Comparison of ENCODE assay signal across 8 mouse cellular contexts in the genomic region with DNA sequence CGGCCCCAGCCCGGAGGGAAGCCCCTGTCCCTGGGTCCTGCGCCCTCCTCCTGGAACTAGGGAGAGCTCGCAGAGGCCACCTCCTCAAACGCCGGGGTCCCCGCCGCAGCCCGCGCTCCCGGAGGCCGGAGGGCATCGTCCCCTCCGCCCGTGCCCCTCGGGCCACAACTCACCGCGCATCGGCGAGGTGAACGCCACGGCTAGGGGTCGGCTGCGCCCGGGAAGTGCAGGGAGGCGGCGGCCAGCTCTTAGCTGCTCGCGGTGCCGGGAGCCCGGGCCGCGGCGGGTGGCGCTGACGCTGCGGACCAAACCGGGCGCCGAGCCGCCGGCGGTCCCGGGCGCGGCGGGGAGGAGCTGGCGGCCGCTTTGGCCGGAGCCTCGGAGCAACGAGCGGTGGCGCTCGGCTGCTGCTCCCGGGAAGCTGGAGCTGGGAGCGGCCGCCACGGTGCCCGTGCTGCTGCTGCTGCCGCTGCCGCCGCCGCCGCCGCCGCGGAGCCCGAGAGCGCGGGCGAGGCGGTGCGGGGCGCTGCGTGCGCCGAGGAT. TPM values are rescaled to one million over a fixed set of nuclear protein-coding genes. Genes with fewer than 3 reads are reported as not detected.
DNase-seq lines count a peak whose midpoint lies in the region; ATAC-seq and TF ChIP-seq lines count a peak whose summit lies in the region.
"Had no signal": no experiment of that assay in that cellular context is flagged by ENCODE, and none has a peak within 500 bp of the region (broad histone marks: within the 10 kb centered on the region; RNA-seq: fewer than 3 reads in every experiment).

No protein-coding gene starts in this region.

- H3K9ac ChIP-seq in lung, embryonic 14.5 days = peak overlapping the region; percentile 34
- H3K9ac ChIP-seq in forebrain, postnatal 0 days = peak overlapping the region; percentile 60
- H3K9ac ChIP-seq in liver, embryonic 14.5 days (replicated peaks) = no peak overlapping the region

- WGBS in lung, embryonic 14.5 days = 0% methylated on average over 67 of the region's 78 CpGs
- WGBS in forebrain, postnatal 0 days = 3% methylated on average over 67 of the region's 78 CpGs
- 1% methylated on average over 68 of the region's 78 CpGs for WGBS in liver, embryonic 14.5 days (ENCODE audit: insufficient replicate concordance)

- H3K36me3 ChIP-seq in lung, embryonic 14.5 days (ENCODE audit: insufficient read depth) = no peaks in the 10 kb centered on the region
- no peaks in the 10 kb centered on the region for H3K36me3 ChIP-seq in forebrain, postnatal 0 days (ENCODE audit: insufficient read depth)
- no peaks in the 10 kb centered on the region for H3K36me3 ChIP-seq in liver, embryonic 14.5 days (replicated peaks; ENCODE audit: control insufficient read depth, insufficient read depth, low read depth)

- ATAC-seq in lung, embryonic 14.5 days (ENCODE audit: insufficient read depth) = no peak
- ATAC-seq in forebrain, postnatal 0 days = peak; percentile 42; the same call in 1 of the 2 replicates
- ATAC-seq in liver, embryonic 14.5 days (ENCODE audit: insufficient read depth) = no peak
- ATAC-seq in granulocyte monocyte progenitor cell, adult 5-6 weeks (replicated peaks; ENCODE audit: poor library complexity, severe bottlenecking) = no peak

- no peak overlapping the region for H3K27ac ChIP-seq in lung, embryonic 14.5 days (ENCODE audit: low read depth)
- H3K27ac ChIP-seq in forebrain, postnatal 0 days (ENCODE audit: low read depth, low read length) = peak overlapping the region; percentile 30; the same call in 1 of the 2 replicates
- H3K27ac ChIP-seq in liver, embryonic 14.5 days = no peak overlapping the region

- H3K27me3 ChIP-seq in lung, embryonic 14.5 days (ENCODE audit: insufficient read depth, low read length) = peaks cover 86% of the 10 kb centered on the region
- H3K27me3 ChIP-seq in forebrain, postnatal 0 days (ENCODE audit: insufficient read depth, low read length) = peaks cover 24% of the 10 kb centered on the region
- H3K27me3 ChIP-seq in liver, embryonic 14.5 days (ENCODE audit: control insufficient read depth, insufficient read depth, low read length) = peaks cover 58% of the 10 kb centered on the region

- H3K4me3 ChIP-seq in lung, embryonic 14.5 days (ENCODE audit: low read depth, low read length) = peak overlapping the region; percentile 58
- H3K4me3 ChIP-seq in forebrain, postnatal 0 days (ENCODE audit: low read depth, low read length) = peak overlapping the region; percentile 62
- H3K4me3 ChIP-seq in liver, embryonic 14.5 days (ENCODE audit: insufficient read depth in 1 of 2, low read depth in 2 of 2, low read length in 2 of 2) = peak overlapping the region in 1 of 2 experiments; percentile 36; a peak in 2 of 4 replicates

- no peak for TF ChIP-seq EP300 in liver, embryonic 14.5 days (IDR thresholded peaks at IDR 0.05; ENCODE audit: low read depth)

- H3K9me3 ChIP-seq in lung, embryonic 14.5 days (ENCODE audit: low read depth, low read length) = no peaks in the 10 kb centered on the region
- H3K9me3 ChIP-seq in forebrain, postnatal 0 days (ENCODE audit: low read length) = no peaks in the 10 kb centered on the region
- H3K9me3 ChIP-seq in liver, embryonic 14.5 days (ENCODE audit: control insufficient read depth, low read length) = no peaks in the 10 kb centered on the region

- TF ChIP-seq CTCF in lung, embryonic 14.5 days (IDR thresholded peaks at IDR 0.05; ENCODE audit: low read depth) = no peak
- no peak for TF ChIP-seq CTCF in forebrain, postnatal 0 days (IDR thresholded peaks at IDR 0.05; ENCODE audit: low read depth)
- TF ChIP-seq CTCF in liver, embryonic 14.5 days (IDR thresholded peaks at IDR 0.05; ENCODE audit: low read depth) = no peak

- H3K4me1 ChIP-seq in lung, embryonic 14.5 days (ENCODE audit: insufficient read depth) = no peaks in the 10 kb centered on the region
- H3K4me1 ChIP-seq in forebrain, postnatal 0 days (ENCODE audit: insufficient read depth) = no peaks in the 10 kb centered on the region
- H3K4me1 ChIP-seq in liver, embryonic 14.5 days (replicated peaks; ENCODE audit: control insufficient read depth in 2 of 2, insufficient read depth in 2 of 2, low read length in 1 of 2) = no peaks in the 10 kb centered on the region

- H3K4me2 ChIP-seq in lung, embryonic 14.5 days = peak overlapping the region; percentile 96
- peak overlapping the region; percentile 98 for H3K4me2 ChIP-seq in forebrain, postnatal 0 days (ENCODE audit: low read depth)
- peak overlapping the region; percentile 51 for H3K4me2 ChIP-seq in liver, embryonic 14.5 days (ENCODE audit: low read depth)

- DNase-seq in lung, embryonic 14.5 days = no peak
- no peak for DNase-seq in lung, postnatal 14 days
- DNase-seq in cerebellum, postnatal 25 days = peak; percentile 64 to 70
- no peak for DNase-seq in forebrain, postnatal 0 days
- DNase-seq in liver, embryonic 14.5 days (ENCODE audit: low read depth in 3 of 3, low spot score in 3 of 3) = no peak
- no peak for DNase-seq in left cerebral cortex, adult 8-10 months (ENCODE audit: low spot score in 2 of 2)

RNA-seq across cellular contexts. Expression of gene Grm4, which starts 8.5 kb away (rescaled TPM):
- 0.05 and 0.11 TPM in 2 replicates for polyA plus RNA-seq in lung, embryonic 14.5 days (2014; fragmentation: Nextera tagmentation; extraction: Ambion mirVana)
- 13.1 and 14.5 TPM in 2 replicates for total RNA-seq in forebrain, postnatal 0 days (2014; rRNA removed)
- 3.2 and 5.5 TPM in 2 replicates for polyA plus RNA-seq in forebrain, postnatal 0 days (2015; fragmentation: Nextera tagmentation; extraction: Ambion mirVana)
- 0.01 and 0.04 TPM in 2 replicates for polyA plus RNA-seq in liver, embryonic 14.5 days (2012; rRNA removed)
- polyA plus RNA-seq in liver, embryonic 14.5 days (2014; fragmentation: Nextera tagmentation; extraction: Ambion mirVana) = not detected in 2 replicates
- total RNA-seq in granulocyte monocyte progenitor cell, adult 5-6 weeks (2014; fragmentation: Nextera tagmentation) = not detected in 2 replicates
- not detected in 2 replicates for total RNA-seq in granulocyte monocyte progenitor cell, adult 5-6 weeks (2017)
- 10 to 100 TPM; 28.5 to 39.0 (median 32.3) TPM for total RNA-seq in left cerebral cortex, adult 8-10 months (2022)
- total RNA-seq: neutrophil, adult 5-6 weeks had no signal

RNA-seq across cellular contexts. Expression of gene Hmga1, which starts 43.6 kb away (rescaled TPM):
- 295 and 329 TPM in 2 replicates for polyA plus RNA-seq in lung, embryonic 14.5 days (2014; fragmentation: Nextera tagmentation; extraction: Ambion mirVana)
- 84.7 and 99.1 TPM in 2 replicates for total RNA-seq in forebrain, postnatal 0 days (2014; rRNA removed)
- polyA plus RNA-seq in forebrain, postnatal 0 days (2015; fragmentation: Nextera tagmentation; extraction: Ambion mirVana) = 122 and 123 TPM in 2 replicates
- polyA plus RNA-seq in liver, embryonic 14.5 days (2012; rRNA removed) = 149 and 182 TPM in 2 replicates
- 162 and 180 TPM in 2 replicates for polyA plus RNA-seq in liver, embryonic 14.5 days (2014; fragmentation: Nextera tagmentation; extraction: Ambion mirVana)
- 541 and 637 TPM in 2 replicates for total RNA-seq in granulocyte monocyte progenitor cell, adult 5-6 weeks (2014; fragmentation: Nextera tagmentation)
- 232 and 267 TPM in 2 replicates for total RNA-seq in granulocyte monocyte progenitor cell, adult 5-6 weeks (2017)
- 10 to 100 TPM; 43.7 to 50.0 (median 47.5) TPM for total RNA-seq in left cerebral cortex, adult 8-10 months (2022)

RNA-seq across cellular contexts. Expression of gene AI413582, which starts 52.9 kb away (rescaled TPM):
- polyA plus RNA-seq in lung, embryonic 14.5 days (2014; fragmentation: Nextera tagmentation; extraction: Ambion mirVana) = 17.6 and 21.8 TPM in 2 replicates
- total RNA-seq in forebrain, postnatal 0 days (2014; rRNA removed) = 35.0 and 70.3 TPM in 2 replicates
- 85.2 and 92.8 TPM in 2 replicates for polyA plus RNA-seq in forebrain, postnatal 0 days (2015; fragmentation: Nextera tagmentation; extraction: Ambion mirVana)
- 9.9 and 11.7 TPM in 2 replicates for polyA plus RNA-seq in liver, embryonic 14.5 days (2012; rRNA removed)
- polyA plus RNA-seq in liver, embryonic 14.5 days (2014; fragmentation: Nextera tagmentation; extraction: Ambion mirVana) = 15.2 and 18.9 TPM in 2 replicates
- 59.2 and 65.2 TPM in 2 replicates for total RNA-seq in granulocyte monocyte progenitor cell, adult 5-6 weeks (2014; fragmentation: Nextera tagmentation)
- total RNA-seq in granulocyte monocyte progenitor cell, adult 5-6 weeks (2017) = 34.8 and 42.3 TPM in 2 replicates
- total RNA-seq in left cerebral cortex, adult 8-10 months (2022) = 10 to 100 TPM; 61.5 to 87.6 (median 74.4) TPM

Comparison
In these comparisons a context has a peak if more than half of its experiments do, and no peak if none do; other contexts are left out.
1. DNase-seq: peak in cerebellum, postnatal 25 days (2 of 2); none in lung, embryonic 14.5 days (single experiment), lung, postnatal 14 days (single experiment), forebrain, postnatal 0 days (single experiment), liver, embryonic 14.5 days (0 of 3) and left cerebral cortex, adult 8-10 months (0 of 2).
2. RNA of gene Grm4, which starts 8.5 kb away (total RNA-seq): 28.5 to 39.0 TPM in left cerebral cortex, adult 8-10 months and 13.1 to 14.5 TPM in forebrain, postnatal 0 days; not detected in granulocyte monocyte progenitor cell, adult 5-6 weeks; every median in the first group is over 10 times any median in the second.
3. Peak in every context shown above with its lines, with median percentiles within 50 percentile points of each other: H3K4me2 ChIP-seq.